Mouse (Mus musculus) heart, embryonic 16.5 days (tissue): ENCODE results near the gene Palld. TPM values are rescaled to one million over a fixed set of nuclear protein-coding genes. Genes with fewer than 3 reads are reported as not detected.

Experiments used
- ATAC-seq: fragments of 200-750 bp; cut with Nextera tagmentation; replicated peaks from 2 replicates; pipeline ENCODE4 v1.8.0; 2017; ENCODE audit warnings: moderate number of reproducible peaks; ENCODE audit not compliant: insufficient read depth, low FRiP score; ENCODE audit errors: extremely low read depth
- H3K27ac ChIP-seq: fragments of 300-500 bp; sonication (generic); 2 replicates; pipeline ENCODE4 v1.5.1; 2014; ENCODE audit warnings: mild to moderate bottlenecking, low read length, control low read depth, moderate library complexity
- H3K27me3 ChIP-seq: fragments of 300-500 bp; sonication (generic); 2 replicates; pipeline ENCODE4 v1.6.1; 2014; ENCODE audit warnings: low read length, mixed read lengths; ENCODE audit not compliant: control insufficient read depth, insufficient read depth
- H3K36me3 ChIP-seq: fragments of 300-500 bp; sonication (generic); 2 replicates; pipeline ENCODE4 v1.6.1; 2014; ENCODE audit not compliant: control insufficient read depth, insufficient read depth
- H3K4me1 ChIP-seq: fragments of 300-500 bp; sonication (generic); 2 replicates; pipeline ENCODE4 v1.6.1; 2014; ENCODE audit warnings: low read length, mixed read lengths; ENCODE audit not compliant: control insufficient read depth, insufficient read depth
- H3K4me2 ChIP-seq: fragments of 300-500 bp; sonication (generic); 2 replicates; pipeline ENCODE4 v1.6.1; 2014; ENCODE audit warnings: low read depth, mild to moderate bottlenecking, control low read depth, low read length
- H3K4me3 ChIP-seq: fragments of 300-500 bp; sonication (generic); 2 replicates; pipeline ENCODE4 v1.5.1; 2014; ENCODE audit warnings: mild to moderate bottlenecking, control low read depth, low read length
- H3K9ac ChIP-seq: fragments of 300-500 bp; sonication (generic); 2 replicates; pipeline ENCODE4 v1.6.1; 2014; ENCODE audit warnings: low read length, control low read depth
- H3K9me3 ChIP-seq: fragments of 300-500 bp; sonication (generic); replicated peaks from 2 replicates; pipeline ENCODE4 v1.6.1; 2016; ENCODE audit warnings: low read length; ENCODE audit not compliant: control insufficient read depth
- WGBS: fragments of 180-500 bp; shearing (Covaris S2); extraction: QIAGEN DNeasy Blood & Tissue Kit; methylation state at CpG from one replicate; pipeline ENCODE4 v1.1.7; 2014; 5-methylcytosine and 5-hydroxymethylcytosine counted together
- polyA plus RNA-seq: library from polyadenylated mRNA; unstranded; fragments of >200 nt; fragmentation: Nextera tagmentation; extraction: Ambion mirVana; gene quantifications from 2 replicates; pipeline ENCODE4 v1.2.1, GENCODE M21; 2015

Gene Palld
- polyA plus RNA-seq, 1 experiment from 2014 or later, result 190 TPM

GRCm38 (mm10) chr8:61756971-61757965 is 145.2 kb downstream of the Palld start:
- Histone ChIP-seq H3K4me1 (peaks cover 57% of the 10 kb centered on the region), H3K9ac (0 out of 2 replicates have a peak overlapping the region, but pooled peaks have one; percentile 7)
- 23% methylated on average over 18 of the region's 18 CpGs for WGBS

GRCm38 (mm10) chr8:61755186-61755585 is 147.3 kb downstream of the Palld start:
- Histone ChIP-seq H3K27me3 (no peaks in the 10 kb centered on the region), H3K4me2 (no peak overlapping the region), H3K4me3 (no peak overlapping the region), H3K9ac (no peak overlapping the region), H3K27ac (peak overlapping the region; percentile 16; the same call in 1 of the 2 replicates), H3K36me3 (no peaks in the 10 kb centered on the region; the same call in 1 of the 2 replicates), H3K9me3 (no peaks in the 10 kb centered on the region), H3K4me1 (peaks cover 46% of the 10 kb centered on the region)
- 42% methylated on average over 2 of the region's 2 CpGs for WGBS
- ATAC-seq, result no peak

More at GRCm38 (mm10) chr8:61756971-61757965, 145.2 kb downstream of the Palld start:
- no peaks in the 10 kb centered on the region for H3K27me3 ChIP-seq
- no peaks in the 10 kb centered on the region for H3K36me3 ChIP-seq
- no peak overlapping the region for H3K4me3 ChIP-seq
- peak overlapping the region; percentile 43 for H3K4me2 ChIP-seq
- H3K27ac ChIP-seq, result peak overlapping the region; percentile 61
- ATAC-seq, result 0 out of 2 replicates have a peak, but pooled peaks have one; percentile 12
- no peaks in the 10 kb centered on the region for H3K9me3 ChIP-seq

- Histone ChIP-seq H3K27ac (peak overlapping the region; percentile 46), H3K36me3 (peaks cover 7% of the 10 kb centered on the region), H3K4me1 (peaks cover 45% of the 10 kb centered on the region), H3K27me3 (no peaks in the 10 kb centered on the region), H3K4me2 (no peak overlapping the region), H3K4me3 (no peak overlapping the region), H3K9me3 (peaks cover 5% of the 10 kb centered on the region; the same call in 1 of the 2 replicates), H3K9ac (no peak overlapping the region)
- 79% methylated on average over 5 of the region's 5 CpGs for WGBS
- ATAC-seq, result no peak
These were observed 155.4 kb downstream of the Palld start for GRCm38 (mm10) chr8:61747070-61747469.

- peaks cover 45% of the 10 kb centered on the region for H3K4me1 ChIP-seq
- peak overlapping the region; percentile 86 for H3K27ac ChIP-seq
- peaks cover 5% of the 10 kb centered on the region; the same call in 1 of the 2 replicates for H3K9me3 ChIP-seq
- H3K4me3 ChIP-seq, result no peak overlapping the region
- WGBS, result 20% methylated on average over 10 of the region's 10 CpGs
- H3K4me2 ChIP-seq, result peak overlapping the region; percentile 36
- H3K9ac ChIP-seq, result 0 out of 2 replicates have a peak overlapping the region, but pooled peaks have one; percentile 25
- H3K27me3 ChIP-seq, result no peaks in the 10 kb centered on the region
- peak; percentile 87 for ATAC-seq
- H3K36me3 ChIP-seq, result peaks cover 7% of the 10 kb centered on the region
These were observed 157.1 kb downstream of the Palld start for GRCm38 (mm10) chr8:61745181-61745980.

DNA sequence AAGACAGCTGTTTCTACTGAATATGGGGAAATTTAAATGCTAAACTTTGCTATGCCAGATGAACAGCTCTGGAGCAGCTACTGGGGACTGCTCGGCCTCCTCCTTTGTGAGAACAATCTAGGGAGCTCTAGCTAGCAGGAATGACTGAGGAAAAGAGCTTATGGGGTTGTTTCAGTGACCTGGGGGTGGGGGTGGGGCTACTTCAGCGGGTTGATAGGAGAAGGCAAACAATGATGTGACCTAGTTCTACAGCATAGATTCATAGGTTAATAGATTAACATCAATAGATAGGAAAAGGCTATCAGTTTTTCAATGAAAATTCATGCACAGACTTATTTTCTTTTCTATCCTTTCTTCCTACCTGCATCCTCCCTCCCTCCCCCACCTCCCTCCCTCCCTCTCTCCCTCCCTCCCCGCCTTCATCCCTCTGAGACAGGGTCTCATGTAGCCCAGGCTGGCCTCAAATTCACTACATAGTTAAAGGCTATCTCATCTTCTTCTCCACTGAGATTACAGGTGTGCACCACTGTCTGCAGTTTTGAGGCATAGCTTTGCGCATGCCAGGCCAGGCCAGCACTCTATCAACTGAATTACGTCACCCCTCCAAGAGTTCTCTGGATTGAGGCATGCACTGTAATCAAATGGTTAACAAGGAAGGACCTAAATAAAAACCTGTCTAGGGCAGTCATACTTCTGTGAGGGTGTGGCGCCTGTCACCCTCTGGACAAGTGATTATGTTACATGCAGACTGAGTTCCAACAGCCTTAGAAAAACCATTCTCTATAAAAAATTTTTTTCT is 158.5 kb downstream of the Palld start:
- ATAC-seq, result 0 out of 2 replicates have a peak, but pooled peaks have one; percentile 34
- WGBS, result 58% methylated on average over 6 of the region's 6 CpGs
- Histone ChIP-seq H3K4me3 (no peak overlapping the region), H3K27ac (peak overlapping the region; percentile 40; the same call in 1 of the 2 replicates), H3K9me3 (no peaks in the 10 kb centered on the region), H3K4me1 (peaks cover 45% of the 10 kb centered on the region), H3K4me2 (no peak overlapping the region), H3K9ac (no peak overlapping the region), H3K36me3 (no peaks in the 10 kb centered on the region), H3K27me3 (no peaks in the 10 kb centered on the region)

- ATAC-seq, result no peak
- H3K4me2 ChIP-seq, result no peak overlapping the region
- H3K4me3 ChIP-seq, result no peak overlapping the region
- H3K9me3 ChIP-seq, result no peaks in the 10 kb centered on the region
- H3K4me1 ChIP-seq, result peaks cover 9% of the 10 kb centered on the region; the same call in 1 of the 2 replicates
- H3K27ac ChIP-seq, result no peak overlapping the region
- H3K36me3 ChIP-seq, result no peaks in the 10 kb centered on the region
- WGBS, result 84% methylated on average over 4 of the region's 4 CpGs
- no peak overlapping the region for H3K9ac ChIP-seq
- H3K27me3 ChIP-seq, result no peaks in the 10 kb centered on the region
These were observed 165.0 kb downstream of the Palld start for GRCm38 (mm10) chr8:61737465-61737864.

DNA sequence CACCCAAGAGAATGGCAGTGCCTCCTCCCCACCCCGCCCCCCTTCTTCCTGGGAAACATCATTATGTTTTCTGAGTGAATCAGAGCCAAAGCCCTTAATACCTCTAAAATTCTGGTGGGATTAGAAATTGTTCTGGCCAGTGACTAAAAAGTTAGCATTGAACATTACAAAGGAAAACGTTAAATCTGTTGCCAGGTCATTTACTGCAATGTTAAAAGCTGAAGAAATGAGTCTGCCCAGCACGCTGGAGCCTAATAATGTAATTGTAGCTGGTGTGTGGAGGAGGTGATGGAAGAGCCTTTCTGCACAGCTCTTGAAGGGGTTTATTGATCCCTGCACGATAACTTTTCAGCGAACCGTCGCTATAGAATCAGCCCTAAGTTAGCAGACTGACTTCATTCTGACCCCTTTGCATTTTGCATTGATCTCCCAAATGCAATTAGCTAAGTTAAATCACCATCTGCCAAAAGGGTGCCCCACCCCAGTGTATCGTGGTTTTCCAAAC is 165.7 kb downstream of the Palld start:
- H3K4me1 ChIP-seq, result peaks cover 13% of the 10 kb centered on the region
- H3K9me3 ChIP-seq, result no peaks in the 10 kb centered on the region
- no peaks in the 10 kb centered on the region for H3K36me3 ChIP-seq
- no peak overlapping the region for H3K4me2 ChIP-seq
- 88% methylated on average over 8 of the region's 8 CpGs for WGBS
- no peaks in the 10 kb centered on the region for H3K27me3 ChIP-seq
- no peak for ATAC-seq
- no peak overlapping the region for H3K9ac ChIP-seq
- H3K4me3 ChIP-seq, result no peak overlapping the region
- no peak overlapping the region for H3K27ac ChIP-seq

GRCm38 (mm10) chr8:61736117-61736516 is 166.4 kb downstream of the Palld start:
- H3K27ac ChIP-seq, result no peak overlapping the region
- H3K9me3 ChIP-seq, result no peaks in the 10 kb centered on the region
- H3K4me1 ChIP-seq, result peaks cover 20% of the 10 kb centered on the region
- no peak overlapping the region for H3K4me3 ChIP-seq
- no peak overlapping the region for H3K9ac ChIP-seq
- 48% methylated on average over 4 of the region's 4 CpGs for WGBS
- ATAC-seq, result no peak
- no peaks in the 10 kb centered on the region for H3K27me3 ChIP-seq
- no peaks in the 10 kb centered on the region for H3K36me3 ChIP-seq
- H3K4me2 ChIP-seq, result no peak overlapping the region
